Mouse (Mus musculus) spleen, adult 18-20 months (tissue): ENCODE measurements around the gene Pars2.

Experiments
- DNase-seq, 2 experiments: peaks; one replicate each; pipeline ENCODE4 v3.0.0; 2022; ENCODE audit warnings: mixed read lengths in 2 of 2

The Pars2 gene

GRCm38 (mm10) chr4:106650833-106651527 lies at the start of gene Pars2:
TSS of gene Pars2 (plus strand) at chr4:106651069.
- peak; percentile 92 to 94 for DNase-seq

- DNase-seq: no peak
Observed at GRCm38 (mm10) chr4:106606639-106607554, 44.0 kb upstream of the Pars2 start.

- DNase-seq: no peak
Observed at GRCm38 (mm10) chr4:106607905-106608304, 43.0 kb upstream of the Pars2 start.

GRCm38 (mm10) chr4:106613105-106613504 lies 37.8 kb upstream of the Pars2 start:
- DNase-seq: no peak

- no peak for DNase-seq
Observed at GRCm38 (mm10) chr4:106613560-106613959, 37.3 kb upstream of the Pars2 start.

GRCm38 (mm10) chr4:106614180-106614797 lies 36.6 kb upstream of the Pars2 start:
- peak in 1 of 2 experiments; percentile 39 for DNase-seq

GRCm38 (mm10) chr4:106614881-106615280 lies 36.0 kb upstream of the Pars2 start:
- no peak for DNase-seq

GRCm38 (mm10) chr4:106615637-106616036 lies 35.2 kb upstream of the Pars2 start:
- no peak for DNase-seq

- no peak for DNase-seq
Observed at GRCm38 (mm10) chr4:106617056-106617455, 33.8 kb upstream of the Pars2 start, which contains the start of gene Lexm. TSS of gene Lexm (minus strand) at chr4:106617241.

- DNase-seq: no peak
Observed at GRCm38 (mm10) chr4:106618898-106619297, 32.0 kb upstream of the Pars2 start.

- no peak for DNase-seq
Observed at GRCm38 (mm10) chr4:106621428-106621827, 29.4 kb upstream of the Pars2 start.

GRCm38 (mm10) chr4:106622030-106622493 lies 28.8 kb upstream of the Pars2 start, which contains the start of gene Ttc22:
TSS of gene Ttc22 (plus strand) at chr4:106622432.
- DNase-seq: no peak

GRCm38 (mm10) chr4:106622712-106623111 lies 28.2 kb upstream of the Pars2 start:
- no peak for DNase-seq

- DNase-seq: no peak
Observed at GRCm38 (mm10) chr4:106624271-106624670, 26.6 kb upstream of the Pars2 start.

- DNase-seq: no peak
Observed at GRCm38 (mm10) chr4:106627809-106628208, 23.1 kb upstream of the Pars2 start.

- DNase-seq: no peak
Observed at GRCm38 (mm10) chr4:106628650-106629360, 22.1 kb upstream of the Pars2 start.

- no peak for DNase-seq
Observed at GRCm38 (mm10) chr4:106629374-106629773, 21.5 kb upstream of the Pars2 start.

GRCm38 (mm10) chr4:106630333-106631220 lies 20.3 kb upstream of the Pars2 start:
- DNase-seq: peak in 1 of 2 experiments; percentile 57

GRCm38 (mm10) chr4:106632313-106632712 lies 18.6 kb upstream of the Pars2 start:
- DNase-seq: no peak

- no peak for DNase-seq
Observed at GRCm38 (mm10) chr4:106633281-106634085, 17.4 kb upstream of the Pars2 start.
